Mouse (Mus musculus): Measurements from ENCODE around the gene Flot1. TPM values are rescaled to one million over a fixed set of nuclear protein-coding genes. Genes with fewer than 3 reads are reported as not detected.

The Flot1 gene
- total and polyA plus RNA-seq, 2 experiments from 2014 or later, result 103 to 113 TPM

GRCm38 (mm10) chr17:35816686-35817085, 6.3 kb upstream of the Flot1 start:
- WGBS, result 45% methylated on average over 10 of the region's 14 CpGs
- Histone ChIP-seq H3K9ac (no peak overlapping the region), H3K4me3 (ENCODE audit: low read depth, low read length) (no peak overlapping the region), H3K4me1 (ENCODE audit: insufficient read depth) (no peaks in the 10 kb centered on the region), H3K27me3 (ENCODE audit: insufficient read depth, low read length) (no peaks in the 10 kb centered on the region), H3K9me3 (ENCODE audit: low read length) (no peaks in the 10 kb centered on the region), H3K4me2 (ENCODE audit: low read depth) (no peak overlapping the region), H3K27ac (ENCODE audit: low read depth, low read length) (no peak overlapping the region), H3K36me3 (ENCODE audit: insufficient read depth) (no peaks in the 10 kb centered on the region)
- no peak for DNase-seq
- no peak for ATAC-seq
- no peak for TF ChIP-seq CTCF (IDR thresholded peaks at IDR 0.05; ENCODE audit: low read depth)

- Histone ChIP-seq H3K9ac (no peak overlapping the region), H3K9me3 (ENCODE audit: low read length) (no peaks in the 10 kb centered on the region), H3K27me3 (ENCODE audit: insufficient read depth, low read length) (no peaks in the 10 kb centered on the region), H3K4me3 (ENCODE audit: low read depth, low read length) (no peak overlapping the region), H3K27ac (ENCODE audit: low read depth, low read length) (no peak overlapping the region), H3K4me2 (ENCODE audit: low read depth) (no peak overlapping the region), H3K4me1 (ENCODE audit: insufficient read depth) (peaks cover 4% of the 10 kb centered on the region; the same call in 1 of the 2 replicates), H3K36me3 (ENCODE audit: insufficient read depth) (no peaks in the 10 kb centered on the region)
- DNase-seq, result no peak
- TF ChIP-seq CTCF (IDR thresholded peaks at IDR 0.05; ENCODE audit: low read depth), result no peak
- ATAC-seq, result no peak
- WGBS, result 63% methylated on average over 10 of the region's 10 CpGs
These were observed 5.8 kb upstream of the Flot1 start for GRCm38 (mm10) chr17:35817226-35817625.

GRCm38 (mm10) chr17:35820111-35820510, 2.9 kb upstream of the Flot1 start:
- DNase-seq, result no peak
- Histone ChIP-seq H3K9me3 (ENCODE audit: low read length) (no peaks in the 10 kb centered on the region), H3K36me3 (ENCODE audit: insufficient read depth) (no peaks in the 10 kb centered on the region), H3K9ac (no peak overlapping the region), H3K4me3 (ENCODE audit: low read depth, low read length) (no peak overlapping the region), H3K4me1 (ENCODE audit: insufficient read depth) (peaks cover 14% of the 10 kb centered on the region), H3K27ac (ENCODE audit: low read depth, low read length) (no peak overlapping the region), H3K4me2 (ENCODE audit: low read depth) (no peak overlapping the region), H3K27me3 (ENCODE audit: insufficient read depth, low read length) (no peaks in the 10 kb centered on the region)
- WGBS, result 81% methylated on average over 5 of the region's 5 CpGs
- no peak for TF ChIP-seq CTCF (IDR thresholded peaks at IDR 0.05; ENCODE audit: low read depth)
- ATAC-seq, result no peak

- Histone ChIP-seq H3K4me2 (ENCODE audit: low read depth) (peak within 1 kb of the TSS; percentile 80), H3K27me3 (ENCODE audit: insufficient read depth, low read length) (no peaks in the 10 kb centered on the region), H3K9me3 (ENCODE audit: low read length) (no peaks in the 10 kb centered on the region), H3K4me1 (ENCODE audit: insufficient read depth) (peaks cover 14% of the 10 kb centered on the region), H3K9ac (peak within 1 kb of the TSS; percentile 79), H3K4me3 (ENCODE audit: low read depth, low read length) (peak within 1 kb of the TSS; percentile 72), H3K36me3 (ENCODE audit: insufficient read depth) (peaks cover 6% of the 10 kb centered on the region), H3K27ac (ENCODE audit: low read depth, low read length) (peak within 1 kb of the TSS; percentile 46; the same call in 1 of the 2 replicates)
- DNase-seq (peak; percentile 65), ATAC-seq (peak; percentile 19; the same call in 1 of the 2 replicates)
- no peak for TF ChIP-seq CTCF (IDR thresholded peaks at IDR 0.05; ENCODE audit: low read depth)
- 3% methylated on average over 62 of the region's 62 CpGs for WGBS
These were observed 1.3 kb upstream of the Flot1 start, which contains the start of gene Ier3 for GRCm38 (mm10) chr17:35821439-35822430. Gene Ier3 (plus strand): TSS chr17:35821684.

GRCm38 (mm10) chr17:35822564-35822963, 466 bp upstream of the Flot1 start:
- WGBS, result 3% methylated on average over 11 of the region's 11 CpGs
- Histone ChIP-seq H3K9me3 (ENCODE audit: low read length) (no peaks in the 10 kb centered on the region), H3K4me3 (ENCODE audit: low read depth, low read length) (peak overlapping the region; percentile 72), H3K27me3 (ENCODE audit: insufficient read depth, low read length) (no peaks in the 10 kb centered on the region), H3K36me3 (ENCODE audit: insufficient read depth) (peaks cover 12% of the 10 kb centered on the region), H3K9ac (peak overlapping the region; percentile 79), H3K4me1 (ENCODE audit: insufficient read depth) (peaks cover 14% of the 10 kb centered on the region), H3K4me2 (ENCODE audit: low read depth) (peak overlapping the region; percentile 80), H3K27ac (ENCODE audit: low read depth, low read length) (peak overlapping the region; percentile 70)
- TF ChIP-seq CTCF (IDR thresholded peaks at IDR 0.05; ENCODE audit: low read depth), result no peak
- no peak for DNase-seq
- ATAC-seq, result no peak

GRCm38 (mm10) chr17:35824402-35824801, 1.4 kb downstream of the Flot1 start:
- Histone ChIP-seq H3K27ac (ENCODE audit: low read depth, low read length) (no peak overlapping the region), H3K4me2 (ENCODE audit: low read depth) (peak overlapping the region; percentile 80)
- no peak for DNase-seq

More at GRCm38 (mm10) chr17:35824402-35824801, 1.4 kb downstream of the Flot1 start:
- Histone ChIP-seq H3K4me1 (ENCODE audit: insufficient read depth) (peaks cover 14% of the 10 kb centered on the region), H3K9me3 (ENCODE audit: low read length) (no peaks in the 10 kb centered on the region), H3K27me3 (ENCODE audit: insufficient read depth, low read length) (no peaks in the 10 kb centered on the region), H3K36me3 (ENCODE audit: insufficient read depth) (peaks cover 14% of the 10 kb centered on the region), H3K4me3 (ENCODE audit: low read depth, low read length) (no peak overlapping the region), H3K9ac (peak overlapping the region; percentile 79; the same call in 1 of the 2 replicates)
- peak; percentile 38 for TF ChIP-seq CTCF (IDR thresholded peaks at IDR 0.05; ENCODE audit: low read depth)
- 67% methylated on average over 7 of the region's 7 CpGs for WGBS
- no peak for ATAC-seq

Data from forebrain, postnatal 0 days (tissue).